Mouse (Mus musculus) gonadal fat pad, adult 2 months (tissue): Measurements from ENCODE around the gene Plekhm1. TPM values are rescaled to one million over a fixed set of nuclear protein-coding genes. Genes with fewer than 3 reads are reported as not detected.

ENCODE experiments used
- DNase-seq: peaks from one replicate; pipeline ENCODE4 v3.0.0-alpha.2; 2012; ENCODE audit warnings: low read depth
- polyA plus RNA-seq: library from polyadenylated mRNA; depleted of rRNA; stranded (reverse); fragments of >200 nt; gene quantifications from 2 replicates; pipeline ENCODE4 v1.2.3, GENCODE M21; 2012; rRNA removed

Gene Plekhm1
- polyA plus RNA-seq, 1 experiment: 22.3 TPM

DNA sequence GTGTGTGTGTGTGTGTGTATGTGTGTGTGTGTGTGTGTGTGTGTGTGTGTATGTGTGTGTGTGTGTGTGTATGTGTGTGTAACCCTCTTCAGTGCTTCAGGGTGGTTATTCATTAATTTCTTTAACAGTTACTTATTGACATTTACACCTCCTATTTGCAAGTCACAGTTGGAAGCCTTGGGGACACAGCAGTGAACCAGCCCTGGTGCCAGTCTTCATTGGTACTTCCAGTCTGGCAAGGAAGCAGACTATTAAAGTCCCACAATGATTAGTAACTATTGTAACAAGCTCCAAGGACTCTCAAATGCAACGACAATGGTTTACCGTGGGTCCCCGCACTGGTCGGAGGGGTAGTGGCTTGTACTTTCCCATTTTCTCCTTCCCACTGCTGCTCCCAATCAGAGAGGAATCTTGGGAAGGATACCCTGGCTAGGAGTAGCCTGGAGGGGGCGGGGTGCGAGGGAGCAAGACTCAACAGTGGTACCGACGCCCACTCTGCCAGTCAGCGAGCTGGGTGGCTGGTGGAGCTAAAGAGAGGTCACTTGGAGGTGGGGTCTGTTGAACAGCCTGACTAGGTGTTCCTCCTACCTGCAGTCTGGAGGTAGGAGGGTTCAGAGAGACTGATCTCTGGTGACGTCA lies 97.6 kb downstream of the Plekhm1 start:
- DNase-seq: no peak

Other genes starting within 250 kb of the Plekhm1 start
- 6.7 and 10.1 TPM in 2 replicates for gene Fmnl1, start 241.6 kb downstream of the Plekhm1 start, polyA plus RNA-seq
- gene 1700023F06Rik, start 204.1 kb downstream of the Plekhm1 start, polyA plus RNA-seq: 0.35 and 0.53 TPM in 2 replicates
- gene Spata32, start 194.3 kb downstream of the Plekhm1 start, polyA plus RNA-seq: 0.59 and 0.74 TPM in 2 replicates
- gene Map3k14, start 145.2 kb downstream of the Plekhm1 start, polyA plus RNA-seq: 9.7 and 12.1 TPM in 2 replicates
- 27.6 and 28.1 TPM in 2 replicates for gene Arhgap27, start 49.0 kb downstream of the Plekhm1 start, polyA plus RNA-seq
- 0.04 and 0.06 TPM in 2 replicates for gene Lrrc37a, start 91.9 kb upstream of the Plekhm1 start, polyA plus RNA-seq
- gene Gm884, start 208.5 kb upstream of the Plekhm1 start, polyA plus RNA-seq: 0.03 and 0.05 TPM in 2 replicates
- gene Lyzl6, start 226.2 kb upstream of the Plekhm1 start, polyA plus RNA-seq: 0.53 and 0.58 TPM in 2 replicates
- gene Rprml, start 236.9 kb upstream of the Plekhm1 start, polyA plus RNA-seq: 11.4 and 18.7 TPM in 2 replicates